Mouse (Mus musculus): ENCODE results near the gene Kdm4a. TPM values are rescaled to one million over a fixed set of nuclear protein-coding genes. Genes with fewer than 3 reads are reported as not detected.
A peak's percentile ranks its signal among the peaks of the same experiment; 100 is the strongest.

Gene Kdm4a
- polyA plus RNA-seq, 1 experiment, result 66.6 TPM

GRCm38 (mm10) chr4:118180301-118181080 is 648 bp upstream of the Kdm4a start:
- H3ac ChIP-seq (ENCODE audit: control insufficient read depth, insufficient read length), result peak overlapping the region; percentile 77
- peaks cover 17% of the 10 kb centered on the region for H3K79me2 ChIP-seq (ENCODE audit: control insufficient read depth, insufficient read depth)
- H3K36me3 ChIP-seq (ENCODE audit: control insufficient read depth, insufficient read depth), result peaks cover 13% of the 10 kb centered on the region
- H3K27me3 ChIP-seq (ENCODE audit: control insufficient read depth, insufficient read depth, insufficient read length), result no peaks in the 10 kb centered on the region
- peak overlapping the region; percentile 75 for H3K4me3 ChIP-seq
- TF ChIP-seq MYOD1 (IDR thresholded peaks at IDR 0.05; ENCODE audit: control insufficient read depth in 1 of 3, insufficient read length in 2 of 3, low read depth in 2 of 3) (no peak), POLR2AphosphoS2 (IDR thresholded peaks at IDR 0.05; ENCODE audit: insufficient read length, low read depth) (no peak), USF1 (IDR thresholded peaks at IDR 0.05; ENCODE audit: low read depth) (no peak), CEBPB (IDR thresholded peaks at IDR 0.05; ENCODE audit: insufficient read depth, poor library complexity, severe bottlenecking) (no peak), POLR2A (IDR thresholded peaks at IDR 0.05; ENCODE audit: insufficient read length, low read depth) (no peak), TCF3 (IDR thresholded peaks at IDR 0.05; ENCODE audit: insufficient read length, low read depth) (no peak), SRF (IDR thresholded peaks at IDR 0.05; ENCODE audit: control insufficient read depth, insufficient read length, low read depth) (no peak), E2F4 (IDR thresholded peaks at IDR 0.05; ENCODE audit: insufficient read depth) (no peak), MYOG (IDR thresholded peaks at IDR 0.05; ENCODE audit: control insufficient read depth in 1 of 3, insufficient read depth in 1 of 3, insufficient read length in 2 of 3, low read depth in 2 of 3) (no peak), REST (IDR thresholded peaks at IDR 0.05; ENCODE audit: insufficient read depth, insufficient read length) (no peak), TCF12 (IDR thresholded peaks at IDR 0.05; ENCODE audit: insufficient read depth, poor library complexity, severe bottlenecking) (no peak), MAX (IDR thresholded peaks at IDR 0.05; ENCODE audit: low read depth) (no peak)
- H3K4me2 ChIP-seq (ENCODE audit: low read depth), result peak overlapping the region; percentile 93

- Histone ChIP-seq H3ac (ENCODE audit: control insufficient read depth, insufficient read length) (peak overlapping the region; percentile 77), H3K4me3 (peak overlapping the region; percentile 75), H3K79me2 (ENCODE audit: control insufficient read depth, insufficient read depth) (peaks cover 17% of the 10 kb centered on the region), H3K4me2 (ENCODE audit: low read depth) (peak overlapping the region; percentile 71), H3K36me3 (ENCODE audit: control insufficient read depth, insufficient read depth) (peaks cover 15% of the 10 kb centered on the region), H3K27me3 (ENCODE audit: control insufficient read depth, insufficient read depth, insufficient read length) (no peaks in the 10 kb centered on the region)
- TF ChIP-seq MYOD1 (IDR thresholded peaks at IDR 0.05; ENCODE audit: control insufficient read depth in 1 of 3, insufficient read length in 2 of 3, low read depth in 2 of 3), result no peak
- TF ChIP-seq CEBPB (IDR thresholded peaks at IDR 0.05; ENCODE audit: insufficient read depth, poor library complexity, severe bottlenecking), result peak; percentile 53; the same call in 1 of the 2 replicates
Observed at GRCm38 (mm10) chr4:118178952-118179466, 834 bp downstream of the Kdm4a start.

GRCm38 (mm10) chr4:118172461-118172860 is 7.4 kb downstream of the Kdm4a start:
- Histone ChIP-seq H3K4me3 (no peak overlapping the region), H3K36me3 (ENCODE audit: control insufficient read depth, insufficient read depth) (peaks cover 52% of the 10 kb centered on the region), H3K4me2 (ENCODE audit: low read depth) (no peak overlapping the region), H3K27me3 (ENCODE audit: control insufficient read depth, insufficient read depth, insufficient read length) (no peaks in the 10 kb centered on the region), H3K79me2 (ENCODE audit: control insufficient read depth, insufficient read depth) (no peaks in the 10 kb centered on the region), H3ac (ENCODE audit: control insufficient read depth, insufficient read length) (no peak overlapping the region)
- TF ChIP-seq REST (IDR thresholded peaks at IDR 0.05; ENCODE audit: insufficient read depth, insufficient read length), result no peak
- no peak for TF ChIP-seq CEBPB (IDR thresholded peaks at IDR 0.05; ENCODE audit: insufficient read depth, poor library complexity, severe bottlenecking)
- no peak for TF ChIP-seq TCF12 (IDR thresholded peaks at IDR 0.05; ENCODE audit: insufficient read depth, poor library complexity, severe bottlenecking)
- TF ChIP-seq USF1 (IDR thresholded peaks at IDR 0.05; ENCODE audit: low read depth), result no peak
- TF ChIP-seq POLR2A (IDR thresholded peaks at IDR 0.05; ENCODE audit: insufficient read length, low read depth), result no peak
- no peak for TF ChIP-seq POLR2AphosphoS2 (IDR thresholded peaks at IDR 0.05; ENCODE audit: insufficient read length, low read depth)
- TF ChIP-seq TCF3 (IDR thresholded peaks at IDR 0.05; ENCODE audit: insufficient read length, low read depth), result no peak
- TF ChIP-seq SRF (IDR thresholded peaks at IDR 0.05; ENCODE audit: control insufficient read depth, insufficient read length, low read depth), result no peak
- no peak for TF ChIP-seq E2F4 (IDR thresholded peaks at IDR 0.05; ENCODE audit: insufficient read depth)
- no peak for TF ChIP-seq MAX (IDR thresholded peaks at IDR 0.05; ENCODE audit: low read depth)
- TF ChIP-seq MYOG (IDR thresholded peaks at IDR 0.05; ENCODE audit: control insufficient read depth in 1 of 3, insufficient read depth in 1 of 3, insufficient read length in 2 of 3, low read depth in 2 of 3), result no peak
- TF ChIP-seq MYOD1 (IDR thresholded peaks at IDR 0.05; ENCODE audit: control insufficient read depth in 1 of 3, insufficient read length in 2 of 3, low read depth in 2 of 3), result no peak

GRCm38 (mm10) chr4:118171006-118171405 is 8.8 kb downstream of the Kdm4a start:
- Histone ChIP-seq H3K79me2 (ENCODE audit: control insufficient read depth, insufficient read depth) (no peaks in the 10 kb centered on the region), H3K36me3 (ENCODE audit: control insufficient read depth, insufficient read depth) (peaks cover 54% of the 10 kb centered on the region), H3K4me2 (ENCODE audit: low read depth) (no peak overlapping the region), H3K4me3 (no peak overlapping the region), H3ac (ENCODE audit: control insufficient read depth, insufficient read length) (no peak overlapping the region), H3K27me3 (ENCODE audit: control insufficient read depth, insufficient read depth, insufficient read length) (no peaks in the 10 kb centered on the region)
- TF ChIP-seq POLR2A (IDR thresholded peaks at IDR 0.05; ENCODE audit: insufficient read length, low read depth) (no peak), USF1 (IDR thresholded peaks at IDR 0.05; ENCODE audit: low read depth) (no peak)

- peaks cover 51% of the 10 kb centered on the region for H3K36me3 ChIP-seq (ENCODE audit: control insufficient read depth, insufficient read depth)
- H3K4me2 ChIP-seq (ENCODE audit: low read depth), result no peak overlapping the region
- no peaks in the 10 kb centered on the region for H3K79me2 ChIP-seq (ENCODE audit: control insufficient read depth, insufficient read depth)
- no peak overlapping the region for H3K4me3 ChIP-seq
- TF ChIP-seq REST (IDR thresholded peaks at IDR 0.05; ENCODE audit: insufficient read depth, insufficient read length), result no peak
- TF ChIP-seq POLR2AphosphoS2 (IDR thresholded peaks at IDR 0.05; ENCODE audit: insufficient read length, low read depth), result peak; percentile 23
- H3ac ChIP-seq (ENCODE audit: control insufficient read depth, insufficient read length), result no peak overlapping the region
- H3K27me3 ChIP-seq (ENCODE audit: control insufficient read depth, insufficient read depth, insufficient read length), result no peaks in the 10 kb centered on the region
Observed at GRCm38 (mm10) chr4:118162123-118162522, 17.7 kb downstream of the Kdm4a start.

Data from myocyte (in vitro differentiated cells).